Mouse (Mus musculus) E14TG2a.4 (cell line): ENCODE results near the gene Usp4.

Experiments
- CTCF ChIP-seq: conservative IDR thresholded peaks from 2 replicates; pipeline ENCODE4 v1.5.1; 2014; ENCODE audit warnings: low read length
- NANOG ChIP-seq: IDR thresholded peaks from 2 replicates; pipeline ENCODE4 v1.6.1; 2014; ENCODE audit warnings: borderline replicate concordance, low read length, mixed read lengths
- POU5F1 ChIP-seq: IDR thresholded peaks from 2 replicates; pipeline ENCODE4 v1.6.1; 2014; ENCODE audit warnings: low read length, borderline replicate concordance

GRCm38 (mm10) chr9:108342301-108342831 lies 5.3 kb upstream of the Usp4 start:
- no peak for TF ChIP-seq CTCF
- no peak for TF ChIP-seq NANOG
- TF ChIP-seq POU5F1 = no peak
